Mouse (Mus musculus): ENCODE data around the gene Sval2. TPM values are rescaled to one million over a fixed set of nuclear protein-coding genes. Genes with fewer than 3 reads are reported as not detected.

Gene Sval2
- not detected in 2 replicates for polyA plus RNA-seq (2012; rRNA removed; ENCODE audit: low replicate concordance)

DNA sequence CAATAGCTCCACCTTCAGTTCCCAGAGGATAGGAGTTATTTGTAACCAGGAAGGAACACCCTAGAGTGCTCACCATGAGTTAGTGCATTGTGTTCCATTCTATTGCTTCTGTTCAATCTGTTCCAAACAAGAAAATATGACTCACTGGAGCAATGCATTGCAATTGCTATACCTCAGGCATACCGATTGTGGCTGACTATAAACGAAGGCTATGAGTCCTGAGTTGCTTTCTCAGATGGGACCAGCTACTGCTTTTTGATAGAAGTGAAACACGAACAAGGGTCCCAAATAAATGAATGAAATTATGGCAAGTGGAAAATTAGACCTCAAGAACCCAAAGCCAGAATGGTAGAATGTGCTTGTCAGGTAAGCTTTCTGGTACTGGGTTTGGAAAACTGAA is at the start of gene Sval2:
Gene Sval2 (plus strand): TSS at position 301 of the 400 bp plus-strand sequence.

DNA sequence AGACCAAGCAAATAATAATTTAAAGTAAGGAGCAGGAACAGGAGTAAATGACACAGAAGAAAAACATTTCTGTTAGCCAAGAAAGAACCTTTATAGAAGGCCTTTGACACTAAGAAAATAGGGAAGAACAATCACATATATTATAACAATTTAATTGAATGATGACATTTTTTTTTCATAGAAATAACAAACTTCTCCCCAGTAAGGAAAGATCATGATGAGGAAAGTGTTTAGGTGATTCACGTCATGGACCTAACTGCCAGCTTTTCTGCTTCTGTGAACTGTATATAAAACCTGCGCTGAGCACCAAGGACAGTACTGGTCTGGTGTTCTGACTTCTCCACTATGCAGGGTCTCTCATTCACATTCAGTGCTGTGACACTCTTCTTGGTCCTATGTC is 5.6 kb upstream of the Sval2 start, which contains the start of gene Pip:
Gene Pip (plus strand): TSS at position 301 of the 400 bp plus-strand sequence.

Other genes with a start within 250 kb of the Sval2 start
- gene Ephb6, start 247.5 kb upstream of the Sval2 start, polyA plus RNA-seq (2012; rRNA removed; ENCODE audit: low replicate concordance): 17.4 and 19.3 TPM in 2 replicates
- 0.07 and 6.4 TPM in 2 replicates for gene Trpv6, start 216.6 kb upstream of the Sval2 start, polyA plus RNA-seq (2012; rRNA removed; ENCODE audit: low replicate concordance)
- gene Trpv5, start 172.2 kb upstream of the Sval2 start, polyA plus RNA-seq (2012; rRNA removed; ENCODE audit: low replicate concordance): not detected in 2 replicates
- not detected in 2 replicates for gene Llcfc1, start 168.6 kb upstream of the Sval2 start, polyA plus RNA-seq (2012; rRNA removed; ENCODE audit: low replicate concordance)
- not detected in 2 replicates for gene Kel, start 148.7 kb upstream of the Sval2 start, polyA plus RNA-seq (2012; rRNA removed; ENCODE audit: low replicate concordance)
- gene Olfr459, start 77.8 kb upstream of the Sval2 start, polyA plus RNA-seq (2012; rRNA removed; ENCODE audit: low replicate concordance): not detected in 2 replicates
- not detected in 2 replicates for gene Pip, start 5.5 kb upstream of the Sval2 start, polyA plus RNA-seq (2012; rRNA removed; ENCODE audit: low replicate concordance)
- gene Sval1, start 98.6 kb downstream of the Sval2 start, polyA plus RNA-seq (2012; rRNA removed; ENCODE audit: low replicate concordance): not detected in 2 replicates
- not detected in 2 replicates for gene Sval3, start 115.2 kb downstream of the Sval2 start, polyA plus RNA-seq (2012; rRNA removed; ENCODE audit: low replicate concordance)
- 0.43 TPM in 1 of 2 replicates, not detected in the other for gene Sva, start 185.4 kb downstream of the Sval2 start, polyA plus RNA-seq (2012; rRNA removed; ENCODE audit: low replicate concordance)

All from subcutaneous adipose tissue, adult 2 months (tissue).